Mouse (Mus musculus) layer of hippocampus, adult 2 months (tissue): ENCODE results near the gene Pcca. TPM values are rescaled to one million over a fixed set of nuclear protein-coding genes. Genes with fewer than 3 reads are reported as not detected.

Experiments
- DNase-seq, 2 experiments: peaks; one replicate each; pipeline ENCODE4 v3.0.0; 2022; ENCODE audit warnings: low spot score in 2 of 2
- H3K27ac ChIP-seq: fragments of 200-600 bp; 2 replicates; pipeline ENCODE4 v1.8.1; 2022
- H3K4me3 ChIP-seq: fragments of 200-600 bp; 2 replicates; pipeline ENCODE4 v1.8.1; 2022; ENCODE audit warnings: mild to moderate bottlenecking
- CTCF ChIP-seq: fragments of 200-600 bp; conservative IDR thresholded peaks from 2 replicates; pipeline ENCODE4 v1.8.1; 2022; ENCODE audit warnings: antibody characterized with exemption, mild to moderate bottlenecking, moderate library complexity
- long read RNA-seq, 2 experiments: library from polyadenylated mRNA; stranded (forward); transcript quantifications; one replicate each; pipeline ENCODE4 v2.0.0; 2021; ENCODE audit warnings: borderline mapping rate in 2 of 2
- total RNA-seq, 2 experiments: library from RNA; stranded (reverse); gene quantifications; 2 replicates each; pipeline ENCODE4 v1.2.3; 2021

The Pcca gene
- total RNA-seq, result 10 to 100 TPM; 41.2 to 44.3 TPM
- long read RNA-seq, experiment 1, transcript Pcca-201 (24 exons, 2,592 nt), result major isoform, 16 of 22 reads
- long read RNA-seq, experiment 1, partial matches to known transcripts, result 3 of 22 reads
- long read RNA-seq, experiment 1, other reads (novel, unspliced or antisense), result 3 of 22 reads
- long read RNA-seq, experiment 2, transcript Pcca-201 (24 exons, 2,592 nt), result major isoform, 12 of 18 reads
- long read RNA-seq, experiment 2, partial matches to known transcripts, result 2 of 18 reads
- long read RNA-seq, experiment 2, other reads (novel, unspliced or antisense), result 4 of 18 reads

- peak within 1 kb of the TSS; percentile 85 for H3K27ac ChIP-seq
- H3K4me3 ChIP-seq, result peak within 1 kb of the TSS; percentile 94
- DNase-seq, result peak; percentile 95 to 98
- TF ChIP-seq CTCF, result peak; percentile 30
Measured at GRCm38 (mm10) chr14:122534017-122534924, at the start of gene Pcca. Pcca (plus strand) TSS chr14:122534324.

- no peak overlapping the region; the same call in 1 of the 2 replicates for H3K4me3 ChIP-seq
Measured at GRCm38 (mm10) chr14:122484458-122484843, 49.7 kb upstream of the Pcca start.

GRCm38 (mm10) chr14:122484844-122485551 lies 49.1 kb upstream of the Pcca start:
- no peak for TF ChIP-seq CTCF
- Histone ChIP-seq H3K27ac (peak overlapping the region; percentile 69), H3K4me3 (peak overlapping the region; percentile 26; the same call in 1 of the 2 replicates)
- no peak for DNase-seq

More at GRCm38 (mm10) chr14:122484458-122484843, 49.7 kb upstream of the Pcca start:
- no peak for TF ChIP-seq CTCF
- no peak for DNase-seq
- H3K27ac ChIP-seq, result peak overlapping the region; percentile 70

- peak overlapping the region; percentile 69 for H3K27ac ChIP-seq
Measured at GRCm38 (mm10) chr14:122485635-122486181, 48.4 kb upstream of the Pcca start.

GRCm38 (mm10) chr14:122486611-122487010 lies 47.5 kb upstream of the Pcca start:
- H3K4me3 ChIP-seq, result no peak overlapping the region
- peak overlapping the region; percentile 69 for H3K27ac ChIP-seq
- DNase-seq, result no peak
- TF ChIP-seq CTCF, result no peak

More at GRCm38 (mm10) chr14:122485635-122486181, 48.4 kb upstream of the Pcca start:
- no peak for TF ChIP-seq CTCF
- DNase-seq, result no peak
- peak overlapping the region; percentile 14; the same call in 1 of the 2 replicates for H3K4me3 ChIP-seq

GRCm38 (mm10) chr14:122487366-122487765 lies 46.8 kb upstream of the Pcca start:
- DNase-seq, result no peak
- no peak for TF ChIP-seq CTCF
- no peak overlapping the region; the same call in 1 of the 2 replicates for H3K4me3 ChIP-seq
- H3K27ac ChIP-seq, result peak overlapping the region; percentile 69

- no peak for DNase-seq
- peak overlapping the region; percentile 84 for H3K27ac ChIP-seq
- TF ChIP-seq CTCF, result no peak
- H3K4me3 ChIP-seq, result peak overlapping the region; percentile 18
Measured at GRCm38 (mm10) chr14:122489041-122489440, 45.1 kb upstream of the Pcca start.

- Histone ChIP-seq H3K4me3 (peak overlapping the region; percentile 9; the same call in 1 of the 2 replicates), H3K27ac (peak overlapping the region; percentile 84)
Measured at GRCm38 (mm10) chr14:122489686-122490414, 44.3 kb upstream of the Pcca start.

GRCm38 (mm10) chr14:122490441-122491328 lies 43.4 kb upstream of the Pcca start, which contains the start of gene Gm10837:
Gm10837 (plus strand) TSS chr14:122490586.
- DNase-seq, result no peak
- peak within 1 kb of the TSS; percentile 42 for H3K4me3 ChIP-seq

More at GRCm38 (mm10) chr14:122489686-122490414, 44.3 kb upstream of the Pcca start:
- DNase-seq, result no peak
- TF ChIP-seq CTCF, result no peak

GRCm38 (mm10) chr14:122491521-122491920 lies 42.6 kb upstream of the Pcca start:
- Histone ChIP-seq H3K27ac (peak overlapping the region; percentile 78; the same call in 1 of the 2 replicates), H3K4me3 (no peak overlapping the region)
- no peak for DNase-seq
- TF ChIP-seq CTCF, result no peak

More at GRCm38 (mm10) chr14:122490441-122491328, 43.4 kb upstream of the Pcca start, which contains the start of gene Gm10837:
- no peak for TF ChIP-seq CTCF
- H3K27ac ChIP-seq, result peak within 1 kb of the TSS; percentile 84
